Mouse (Mus musculus) gastrocnemius, postnatal 4 days (tissue): ENCODE measurements at regions not wholly inside any gene's neighbourhood (a gene's known extent, or its start where the extent isn't known, plus 50 kb on each side); places are given as distances from the start of the nearest gene placed in this dataset.

Experiments used
- DNase-seq, 2 experiments: peaks; one replicate each; pipeline ENCODE4 v3.0.0; 2021 to 2022; ENCODE audit warnings: low spot score in 2 of 2, mixed read lengths in 2 of 2

DNA sequence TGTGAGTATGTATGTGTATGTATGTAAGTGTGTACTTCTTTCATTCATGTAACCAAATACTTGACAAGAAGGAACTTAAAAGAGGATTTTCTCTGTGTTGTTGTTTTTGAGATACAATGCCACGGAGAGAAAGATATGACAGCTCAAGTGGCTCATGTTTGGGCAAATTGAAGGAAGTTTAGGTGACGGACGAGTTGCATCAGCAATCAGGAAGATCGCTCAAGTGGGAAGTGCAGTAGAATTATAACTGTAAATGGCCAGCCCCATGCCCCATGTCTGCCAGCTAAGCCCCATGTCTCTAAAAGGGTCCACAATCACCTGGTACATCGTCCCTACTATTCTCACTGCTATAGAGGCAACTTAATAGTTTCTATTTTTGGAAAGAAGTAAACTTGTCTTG, 896.6 kb upstream of the Lrrc6 start:
- no peak for DNase-seq

- DNase-seq = no peak
Observed at GRCm38 (mm10) chr15:67395114-67395513, 894.4 kb upstream of the Lrrc6 start.

GRCm38 (mm10) chr15:67391918-67392317, 891.2 kb upstream of the Lrrc6 start:
- DNase-seq = no peak

DNA sequence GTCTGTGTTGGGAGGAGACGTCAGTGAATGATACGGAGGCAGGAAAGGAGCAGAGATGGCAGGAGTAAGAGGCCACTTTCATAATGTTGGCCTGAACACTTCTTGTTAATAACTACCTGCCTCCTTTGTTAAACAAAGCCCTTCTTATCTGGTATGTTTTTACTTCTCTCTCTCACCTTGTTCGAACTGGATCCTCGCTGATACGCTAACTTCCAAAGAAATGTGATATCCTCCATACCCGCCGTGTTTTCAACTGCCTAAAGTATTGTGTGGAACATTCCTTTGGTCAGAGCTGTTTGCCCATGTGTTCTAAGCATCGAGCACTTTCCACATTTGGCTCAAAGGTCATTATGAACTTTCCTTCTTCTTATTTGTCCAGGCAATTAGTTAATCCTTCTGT, 887.8 kb upstream of the Lrrc6 start:
- no peak for DNase-seq

GRCm38 (mm10) chr15:67386896-67387295, 886.2 kb upstream of the Lrrc6 start:
- DNase-seq = no peak

DNA sequence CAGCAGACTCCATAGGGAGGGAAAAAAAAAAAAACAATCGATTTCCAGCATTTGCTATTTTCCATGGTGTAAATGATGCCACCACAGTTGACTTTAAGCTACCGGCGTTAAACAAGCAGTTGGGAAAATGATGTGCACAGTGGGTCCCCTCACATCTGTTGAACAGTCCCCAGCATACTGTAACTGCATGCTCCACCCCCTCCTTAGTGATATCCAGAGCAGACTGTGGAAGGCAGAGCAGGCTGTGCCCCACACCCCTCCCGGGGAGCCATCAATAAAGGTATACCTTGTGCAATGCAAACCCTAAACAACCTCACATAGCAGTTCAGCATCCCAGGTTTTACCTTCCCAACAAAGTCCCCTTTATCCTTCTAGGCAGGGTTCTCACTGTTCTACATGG, 872.9 kb upstream of the Lrrc6 start:
- no peak for DNase-seq

DNA sequence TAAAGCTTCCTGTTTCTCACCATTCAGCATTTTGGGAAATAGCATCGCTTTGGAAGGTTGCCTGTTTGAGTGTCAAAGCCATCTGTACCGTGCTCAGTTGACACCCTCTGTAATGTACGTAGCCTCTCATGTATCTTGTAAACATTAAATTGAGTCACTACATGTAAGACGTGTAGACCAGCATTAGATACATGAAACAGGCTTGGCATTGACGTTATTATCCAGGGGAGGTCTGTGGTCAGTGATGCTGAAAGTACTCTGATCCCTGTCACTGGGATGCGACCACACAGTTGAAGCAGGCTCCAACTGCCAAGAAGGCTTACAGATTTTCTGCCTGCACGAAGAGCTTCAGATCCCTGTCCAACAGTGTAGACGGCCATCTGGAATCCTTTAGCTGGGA, 872.3 kb upstream of the Lrrc6 start:
- DNase-seq = no peak

DNA sequence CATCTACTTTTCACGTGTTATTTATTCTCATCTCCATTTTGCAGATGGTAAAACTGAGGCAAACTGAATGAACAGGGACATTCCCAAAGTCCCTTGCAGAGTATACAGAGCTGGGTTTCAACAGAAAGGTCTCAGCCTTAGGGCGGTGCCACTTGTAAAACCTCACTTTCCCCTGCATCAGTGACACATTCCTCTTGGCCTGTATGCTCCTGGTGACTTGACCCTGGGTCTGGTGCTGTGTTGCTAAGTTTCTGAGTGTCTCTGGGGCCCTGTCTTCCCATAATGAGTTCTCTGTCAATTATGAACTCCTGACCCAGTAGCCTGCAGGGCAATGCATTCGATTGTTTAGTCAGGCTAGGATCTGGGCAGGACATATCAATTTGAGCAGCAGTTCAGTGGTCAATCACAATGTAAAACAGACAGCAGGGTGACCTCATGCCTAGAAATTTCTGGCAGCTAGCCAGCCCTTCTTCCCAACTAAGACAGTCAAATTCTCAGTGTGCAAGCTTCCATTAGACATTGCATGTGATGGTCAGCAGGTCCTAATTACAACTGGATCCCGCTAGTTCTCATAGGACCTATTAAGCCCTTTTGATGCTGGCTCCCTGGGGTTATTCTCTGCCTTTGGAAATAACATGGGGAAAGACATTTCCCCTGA, 863.5 kb upstream of the Lrrc6 start:
- peak in 1 of 2 experiments; percentile 41 for DNase-seq

GRCm38 (mm10) chr15:67361012-67361571, 860.4 kb upstream of the Lrrc6 start:
- no peak for DNase-seq

DNA sequence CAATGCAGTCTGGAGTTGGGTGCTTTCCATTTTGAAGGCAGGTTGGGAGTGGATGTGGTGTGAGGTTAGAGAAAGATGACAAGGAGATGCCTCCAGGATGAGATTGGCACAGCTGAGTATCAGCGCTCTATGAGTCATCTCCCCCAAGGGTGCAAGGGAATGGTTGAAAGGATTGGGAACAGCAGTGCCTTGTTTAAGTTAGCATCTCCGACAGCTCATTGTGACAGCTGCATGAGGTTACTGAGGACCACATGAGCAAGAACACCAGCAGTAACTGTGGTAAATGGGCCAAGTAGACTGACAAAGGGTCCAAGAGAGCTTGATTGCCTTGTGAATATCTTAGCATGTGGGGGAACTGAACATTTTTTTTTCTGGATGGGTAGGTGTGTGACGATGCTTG, 857.2 kb upstream of the Lrrc6 start:
- no peak for DNase-seq

- DNase-seq = no peak
Observed at GRCm38 (mm10) chr15:67355334-67355733, 854.6 kb upstream of the Lrrc6 start.

GRCm38 (mm10) chr15:67354598-67355159, 854.0 kb upstream of the Lrrc6 start:
- no peak for DNase-seq

DNA sequence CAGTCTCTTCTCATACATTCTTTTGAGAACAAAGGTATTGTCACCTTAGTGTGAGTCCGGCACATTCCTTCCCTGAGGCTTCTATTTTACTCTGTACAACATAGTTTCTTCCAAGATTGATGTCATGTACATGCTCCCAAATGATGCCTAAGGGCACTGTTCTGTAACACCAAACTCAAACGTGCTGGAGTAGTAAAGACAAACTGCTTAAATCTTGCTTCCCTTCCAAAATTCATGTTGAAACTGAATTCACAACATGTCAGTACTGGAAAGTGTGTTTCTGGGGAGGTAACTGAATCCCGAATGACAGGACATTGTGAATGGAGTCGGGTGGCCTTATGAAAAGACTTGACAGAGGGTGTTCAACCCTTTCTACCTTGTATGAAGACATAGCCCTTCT, 848.8 kb upstream of the Lrrc6 start:
- no peak for DNase-seq

- DNase-seq = no peak
Observed at GRCm38 (mm10) chr15:67345179-67346148, 844.8 kb upstream of the Lrrc6 start.

DNA sequence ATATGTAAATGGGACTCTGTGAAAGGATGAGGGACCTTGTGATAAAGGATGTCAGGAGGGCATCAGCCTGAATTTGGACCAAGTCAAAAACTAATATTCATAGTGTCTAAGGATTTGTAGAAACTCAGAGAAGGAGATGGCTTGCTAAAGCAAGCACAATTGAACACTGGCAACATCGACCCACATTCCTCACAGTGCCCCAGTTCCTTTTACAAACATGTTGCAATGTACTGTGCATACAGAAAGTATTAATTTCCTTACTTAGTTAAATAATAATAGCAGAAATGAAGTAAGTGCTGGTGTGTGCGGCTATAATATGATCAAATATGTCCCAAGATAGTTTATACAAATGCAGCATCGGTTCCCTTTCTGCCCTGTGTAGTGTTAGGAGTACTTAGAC, 841.3 kb upstream of the Lrrc6 start:
- no peak for DNase-seq

- DNase-seq = no peak
Observed at GRCm38 (mm10) chr15:67337040-67337395, 836.3 kb upstream of the Lrrc6 start.

- DNase-seq = no peak
Observed at GRCm38 (mm10) chr15:67336294-67337039, 835.8 kb upstream of the Lrrc6 start.

DNA sequence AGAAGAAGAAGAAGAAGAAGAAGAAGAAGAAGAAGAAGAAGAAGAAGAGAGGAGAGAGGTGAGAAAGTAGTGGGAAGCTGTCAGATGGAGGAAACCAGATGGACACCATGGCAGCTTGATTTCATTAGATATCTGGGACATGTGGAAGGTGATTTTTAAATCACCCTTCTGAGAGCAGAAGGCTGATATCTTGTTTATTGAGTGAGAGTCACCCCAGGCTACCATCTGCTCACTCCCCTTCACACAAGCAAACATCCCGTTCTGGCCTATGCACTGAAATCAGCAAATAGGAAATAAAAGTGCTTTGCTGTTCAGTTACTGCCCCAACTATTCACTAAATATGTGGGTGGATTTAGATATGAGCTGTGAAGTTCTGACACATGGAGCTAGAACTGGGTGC, 831.8 kb upstream of the Lrrc6 start:
- DNase-seq = no peak

DNA sequence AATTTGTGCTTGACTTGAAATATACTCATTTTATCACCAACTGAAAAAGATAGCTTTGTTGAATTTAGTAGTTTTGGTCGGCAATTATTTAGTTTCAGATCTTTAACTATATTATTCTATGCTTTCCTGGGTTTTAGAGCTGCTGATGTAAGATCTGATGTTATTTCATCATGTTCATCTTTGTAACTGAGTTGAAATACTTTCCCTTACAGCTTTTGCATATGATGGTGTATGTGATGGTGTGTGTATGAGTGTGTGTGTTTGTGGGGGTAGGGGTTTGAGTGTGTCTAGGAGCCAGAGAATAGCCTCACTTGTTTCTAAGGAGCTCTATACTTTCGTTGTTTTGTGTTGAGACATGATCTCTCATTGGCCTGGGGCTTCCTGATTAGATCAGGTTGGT, 819.6 kb upstream of the Lrrc6 start:
- DNase-seq = no peak

DNA sequence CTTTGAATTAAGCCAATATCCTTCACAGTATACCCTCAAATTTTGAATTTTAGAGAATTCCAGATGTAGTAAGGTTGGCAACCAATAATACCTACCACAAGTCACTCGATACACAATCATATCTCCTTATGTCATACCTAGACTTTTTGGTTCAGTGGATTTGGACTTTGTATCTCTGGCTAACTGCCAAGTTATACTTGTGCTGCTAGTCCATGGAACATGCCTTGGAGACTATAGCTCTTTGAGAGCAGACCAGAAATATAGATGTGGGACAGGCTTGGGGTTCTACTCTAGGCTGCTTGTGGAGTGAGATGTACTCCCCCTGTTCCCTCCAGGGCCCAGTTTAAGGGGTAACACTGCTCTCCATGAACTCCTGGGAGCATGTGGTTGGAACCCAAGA, 814.5 kb upstream of the Lrrc6 start:
- no peak for DNase-seq

DNA sequence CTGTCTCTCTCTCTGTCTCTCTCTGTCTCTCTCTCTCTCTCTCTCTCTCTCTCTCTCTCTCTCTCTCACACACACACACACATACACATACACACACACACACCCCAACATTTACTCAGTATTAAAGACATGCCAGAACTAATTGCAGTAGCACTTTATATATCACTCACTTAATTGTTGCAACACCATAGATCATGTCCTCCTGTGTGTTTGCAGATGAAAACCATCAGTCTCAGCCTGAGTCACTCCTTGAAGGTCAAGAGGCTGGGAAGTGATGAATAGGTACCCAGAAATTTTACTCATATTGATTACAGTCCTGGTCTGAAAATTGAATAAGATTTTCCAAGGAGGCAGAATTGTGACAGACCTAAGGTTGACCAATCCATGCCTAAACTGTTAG, 812.9 kb upstream of the Lrrc6 start:
- no peak for DNase-seq
